Mouse (Mus musculus): ENCODE data around the gene Myo1e. TPM values are rescaled to one million over a fixed set of nuclear protein-coding genes. Genes with fewer than 3 reads are reported as not detected.

Gene Myo1e
- polyA plus RNA-seq, 1 experiment from 2014 or later: 5.1 TPM

DNA sequence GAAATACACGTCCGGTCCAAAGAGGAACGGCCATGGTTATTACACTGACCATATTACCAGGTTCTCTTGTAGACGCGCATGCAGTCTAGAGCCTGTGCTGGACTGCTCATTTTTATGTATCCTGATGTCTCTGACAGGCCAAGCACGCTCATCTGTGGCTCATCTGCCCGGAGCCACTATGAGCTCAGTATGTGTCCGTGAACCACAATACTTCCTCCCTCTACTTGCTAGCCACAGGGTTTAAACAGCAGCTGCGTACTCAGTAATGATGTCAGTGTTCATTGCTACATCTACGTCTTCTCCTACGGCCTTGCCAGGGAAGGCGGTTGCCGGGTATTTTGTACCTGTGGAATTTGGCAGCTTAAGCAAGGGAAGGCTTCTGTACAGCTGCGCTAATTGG lies 4.5 kb downstream of the Myo1e start:
- no peak overlapping the region for H3K27ac ChIP-seq (ENCODE audit: low read length)
- no peak overlapping the region for H3K4me3 ChIP-seq (ENCODE audit: low read depth, low read length)
- peaks cover 22% of the 10 kb centered on the region for H3K27me3 ChIP-seq (ENCODE audit: control insufficient read depth, insufficient read depth, low read depth, low read length)
- no peak for ATAC-seq (ENCODE audit: low read depth)
- no peaks in the 10 kb centered on the region for H3K9me3 ChIP-seq (replicated peaks; ENCODE audit: control insufficient read depth, low read length)
- H3K9ac ChIP-seq (ENCODE audit: low read depth, low read length): no peak overlapping the region
- no peaks in the 10 kb centered on the region for H3K36me3 ChIP-seq (ENCODE audit: control insufficient read depth, insufficient read depth)
- H3K4me2 ChIP-seq (ENCODE audit: low read depth, low read length): no peak overlapping the region
- no peaks in the 10 kb centered on the region for H3K4me1 ChIP-seq (ENCODE audit: control insufficient read depth, low read depth, low read length)
- WGBS (ENCODE audit: insufficient replicate concordance): 59% methylated on average over 14 of the region's 14 CpGs

DNA sequence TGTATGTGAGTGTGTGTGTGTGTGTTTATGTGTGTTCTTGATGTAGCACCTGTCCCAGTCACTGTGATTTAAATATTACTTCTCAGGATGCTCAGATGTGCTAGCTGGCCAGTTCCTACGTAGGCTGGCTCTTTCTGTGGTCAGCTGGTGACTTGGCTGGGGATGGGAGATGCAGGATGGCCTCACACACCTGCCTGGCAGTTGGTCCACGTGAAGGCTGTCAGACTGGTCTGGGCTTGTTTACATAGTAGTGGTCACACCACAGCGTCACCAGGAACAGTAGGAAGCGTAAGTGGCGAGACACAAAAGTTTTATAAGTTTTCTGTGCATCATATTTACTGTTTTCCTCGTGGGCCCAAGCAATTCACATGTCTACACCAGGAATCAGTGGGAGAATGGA lies 9.4 kb downstream of the Myo1e start:
- Histone ChIP-seq H3K9me3 (replicated peaks; ENCODE audit: control insufficient read depth, low read length) (no peaks in the 10 kb centered on the region), H3K4me3 (ENCODE audit: low read depth, low read length) (no peak overlapping the region), H3K4me1 (ENCODE audit: control insufficient read depth, low read depth, low read length) (no peaks in the 10 kb centered on the region), H3K27ac (ENCODE audit: low read length) (no peak overlapping the region), H3K4me2 (ENCODE audit: low read depth, low read length) (no peak overlapping the region), H3K27me3 (ENCODE audit: control insufficient read depth, insufficient read depth, low read depth, low read length) (no peaks in the 10 kb centered on the region), H3K36me3 (ENCODE audit: control insufficient read depth, insufficient read depth) (no peaks in the 10 kb centered on the region), H3K9ac (ENCODE audit: low read depth, low read length) (no peak overlapping the region)
- WGBS (ENCODE audit: insufficient replicate concordance): 49% methylated on average over 6 of the region's 6 CpGs
- no peak for ATAC-seq (ENCODE audit: low read depth)

DNA sequence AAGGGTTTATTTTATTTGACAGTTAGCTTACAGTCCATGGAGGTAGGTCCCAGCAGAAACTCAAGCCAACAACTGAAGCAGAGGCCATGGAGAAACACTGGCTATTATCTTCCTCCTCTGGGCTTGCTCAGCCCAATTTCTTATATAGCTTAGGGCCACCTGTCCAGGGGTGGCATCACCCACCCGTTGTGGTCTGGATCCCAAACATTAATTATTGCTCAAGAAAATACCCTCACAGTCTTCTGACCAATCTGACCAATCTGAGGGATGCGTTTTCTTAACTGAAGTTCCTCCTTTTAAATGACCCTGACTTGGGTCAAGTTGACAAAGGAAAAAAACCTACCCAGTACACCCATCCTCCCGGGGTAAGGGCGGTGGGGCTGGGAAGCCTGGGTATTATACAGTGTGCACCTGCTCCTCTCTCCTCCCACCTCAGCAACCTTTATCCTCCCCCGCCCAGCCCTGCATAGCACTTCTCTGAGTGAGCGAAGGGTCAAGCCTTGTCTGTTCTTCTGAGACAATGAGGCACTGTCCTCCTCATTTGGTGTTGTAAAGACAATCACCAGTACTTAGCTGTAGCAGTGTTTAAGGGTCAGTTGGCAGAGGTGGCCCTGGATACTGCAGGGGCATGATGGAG lies 12.3 kb downstream of the Myo1e start:
- no peaks in the 10 kb centered on the region for H3K9me3 ChIP-seq (replicated peaks; ENCODE audit: control insufficient read depth, low read length)
- no peaks in the 10 kb centered on the region for H3K27me3 ChIP-seq (ENCODE audit: control insufficient read depth, insufficient read depth, low read depth, low read length)
- H3K4me3 ChIP-seq (ENCODE audit: low read depth, low read length): no peak overlapping the region
- WGBS (ENCODE audit: insufficient replicate concordance): 42% methylated on average over 6 of the region's 6 CpGs
- ATAC-seq (ENCODE audit: low read depth): no peak
- no peak overlapping the region for H3K9ac ChIP-seq (ENCODE audit: low read depth, low read length)
- H3K27ac ChIP-seq (ENCODE audit: low read length): no peak overlapping the region
- H3K4me2 ChIP-seq (ENCODE audit: low read depth, low read length): no peak overlapping the region
- H3K36me3 ChIP-seq (ENCODE audit: control insufficient read depth, insufficient read depth): no peaks in the 10 kb centered on the region
- H3K4me1 ChIP-seq (ENCODE audit: control insufficient read depth, low read depth, low read length): no peaks in the 10 kb centered on the region

DNA sequence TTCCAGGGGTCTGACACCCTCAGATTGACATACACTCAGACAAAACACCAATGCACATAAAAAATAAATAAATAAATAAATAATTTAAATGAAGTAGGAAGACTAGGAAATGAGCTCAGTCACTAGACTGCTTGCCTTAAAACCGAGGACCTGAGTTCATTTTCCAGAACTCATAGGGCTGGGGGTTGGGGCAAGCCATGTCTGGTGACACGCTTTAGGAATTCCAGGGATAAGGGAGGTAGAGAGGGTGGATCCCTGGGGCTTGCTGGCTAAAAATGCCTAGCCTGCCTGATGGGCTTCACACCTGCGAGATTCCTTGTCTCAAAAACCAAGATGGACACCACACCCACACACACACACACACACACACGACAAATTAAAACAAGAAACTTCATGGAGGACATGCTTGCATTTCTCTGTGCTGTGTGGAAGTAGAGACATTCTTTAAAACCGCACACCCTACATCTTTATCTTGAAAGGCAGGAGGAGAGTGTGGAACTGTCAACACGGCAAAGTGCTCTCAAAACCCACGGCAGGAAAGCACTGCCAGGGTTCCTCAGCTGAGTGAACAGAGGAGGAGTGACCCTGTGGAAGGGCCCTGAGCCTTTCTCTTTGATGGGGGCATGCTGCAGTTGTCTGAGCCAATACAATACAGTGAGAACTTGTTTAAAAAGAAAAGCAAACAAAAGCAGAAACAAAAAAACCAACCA lies 13.5 kb downstream of the Myo1e start:
- ATAC-seq (ENCODE audit: low read depth): no peak
- Histone ChIP-seq H3K27ac (ENCODE audit: low read length) (no peak overlapping the region), H3K36me3 (ENCODE audit: control insufficient read depth, insufficient read depth) (no peaks in the 10 kb centered on the region), H3K4me1 (ENCODE audit: control insufficient read depth, low read depth, low read length) (no peaks in the 10 kb centered on the region), H3K9ac (ENCODE audit: low read depth, low read length) (no peak overlapping the region), H3K9me3 (replicated peaks; ENCODE audit: control insufficient read depth, low read length) (no peaks in the 10 kb centered on the region), H3K4me2 (ENCODE audit: low read depth, low read length) (no peak overlapping the region), H3K27me3 (ENCODE audit: control insufficient read depth, insufficient read depth, low read depth, low read length) (no peaks in the 10 kb centered on the region), H3K4me3 (ENCODE audit: low read depth, low read length) (no peak overlapping the region)
- 38% methylated on average over 7 of the region's 7 CpGs for WGBS (ENCODE audit: insufficient replicate concordance)

DNA sequence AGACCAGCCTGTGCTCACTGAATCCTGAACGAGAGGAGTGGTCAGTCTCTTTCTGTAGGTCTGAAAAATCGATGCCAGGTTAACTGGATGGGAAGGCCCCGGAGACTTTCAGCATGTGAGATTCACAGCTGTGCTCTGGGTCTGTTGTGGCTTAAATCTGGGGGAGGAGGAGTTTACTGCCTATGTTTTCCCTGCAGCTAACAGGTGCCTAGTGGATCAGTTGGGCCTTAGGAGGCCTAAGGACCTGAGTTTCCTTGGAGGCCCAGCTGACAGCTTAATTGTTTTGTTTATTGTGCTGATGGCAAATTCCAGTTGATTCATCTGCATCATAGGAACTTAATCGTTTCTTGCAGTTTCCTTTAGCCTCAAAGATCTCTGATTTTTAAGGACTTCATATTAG lies 16.0 kb downstream of the Myo1e start:
- no peak for ATAC-seq (ENCODE audit: low read depth)
- H3K4me3 ChIP-seq (ENCODE audit: low read depth, low read length): no peak overlapping the region
- H3K36me3 ChIP-seq (ENCODE audit: control insufficient read depth, insufficient read depth): no peaks in the 10 kb centered on the region
- no peak overlapping the region for H3K27ac ChIP-seq (ENCODE audit: low read length)
- no peaks in the 10 kb centered on the region for H3K4me1 ChIP-seq (ENCODE audit: control insufficient read depth, low read depth, low read length)
- whole genome bisulfite sequencing (ENCODE audit: insufficient replicate concordance): 53% methylated on average over 4 of the region's 4 CpGs
- no peaks in the 10 kb centered on the region for H3K27me3 ChIP-seq (ENCODE audit: control insufficient read depth, insufficient read depth, low read depth, low read length)
- H3K9me3 ChIP-seq (replicated peaks; ENCODE audit: control insufficient read depth, low read length): no peaks in the 10 kb centered on the region
- no peak overlapping the region for H3K9ac ChIP-seq (ENCODE audit: low read depth, low read length)
- H3K4me2 ChIP-seq (ENCODE audit: low read depth, low read length): no peak overlapping the region

DNA sequence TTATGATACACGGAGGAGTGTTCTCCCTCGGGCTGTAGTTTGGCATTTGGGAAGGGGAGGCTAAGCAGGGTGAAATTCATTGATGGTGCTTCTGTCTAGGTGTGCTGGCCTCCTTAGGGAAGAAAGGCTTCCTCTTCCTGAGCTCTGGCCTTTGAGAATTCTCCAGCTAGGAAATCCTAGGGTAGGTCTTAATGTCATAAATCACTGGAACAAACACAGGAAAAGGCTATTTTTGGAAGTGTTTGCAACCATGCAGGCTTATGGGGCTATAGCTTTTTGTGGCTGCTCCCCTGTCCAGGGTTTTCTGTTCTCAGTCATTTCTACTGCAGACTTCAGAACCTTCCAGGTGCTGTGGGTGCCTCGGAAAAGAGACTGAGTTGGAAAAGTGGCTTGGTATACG lies 16.9 kb downstream of the Myo1e start:
- H3K4me3 ChIP-seq (ENCODE audit: low read depth, low read length): no peak overlapping the region
- no peaks in the 10 kb centered on the region for H3K36me3 ChIP-seq (ENCODE audit: control insufficient read depth, insufficient read depth)
- H3K9me3 ChIP-seq (replicated peaks; ENCODE audit: control insufficient read depth, low read length): no peaks in the 10 kb centered on the region
- H3K4me1 ChIP-seq (ENCODE audit: control insufficient read depth, low read depth, low read length): no peaks in the 10 kb centered on the region
- H3K9ac ChIP-seq (ENCODE audit: low read depth, low read length): no peak overlapping the region
- no peaks in the 10 kb centered on the region for H3K27me3 ChIP-seq (ENCODE audit: control insufficient read depth, insufficient read depth, low read depth, low read length)
- no peak for ATAC-seq (ENCODE audit: low read depth)
- H3K4me2 ChIP-seq (ENCODE audit: low read depth, low read length): no peak overlapping the region
- H3K27ac ChIP-seq (ENCODE audit: low read length): no peak overlapping the region
- 39% methylated on average over 4 of the region's 4 CpGs for WGBS (ENCODE audit: insufficient replicate concordance)

DNA sequence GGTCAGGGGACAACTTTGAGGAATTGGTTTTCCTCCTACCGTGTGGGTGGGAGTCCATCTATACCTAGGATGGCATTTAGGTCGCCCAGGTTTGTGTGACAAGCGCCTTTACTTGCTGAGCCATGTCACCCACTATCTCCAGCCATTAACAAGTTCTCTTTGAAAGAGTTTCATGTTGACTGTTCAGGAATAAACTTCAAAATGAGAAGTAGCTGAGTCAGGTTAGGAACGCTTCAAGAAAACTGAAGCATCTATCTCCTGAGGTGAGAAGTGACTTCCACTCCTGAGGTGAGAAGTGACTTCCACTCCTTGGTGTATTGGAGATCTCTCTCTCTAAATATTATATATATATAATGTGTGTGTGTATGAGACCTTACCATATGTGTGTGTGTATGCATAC lies 19.2 kb downstream of the Myo1e start:
- Histone ChIP-seq H3K9me3 (replicated peaks; ENCODE audit: control insufficient read depth, low read length) (no peaks in the 10 kb centered on the region), H3K36me3 (ENCODE audit: control insufficient read depth, insufficient read depth) (no peaks in the 10 kb centered on the region), H3K4me2 (ENCODE audit: low read depth, low read length) (no peak overlapping the region), H3K4me1 (ENCODE audit: control insufficient read depth, low read depth, low read length) (no peaks in the 10 kb centered on the region), H3K27me3 (ENCODE audit: control insufficient read depth, insufficient read depth, low read depth, low read length) (no peaks in the 10 kb centered on the region), H3K27ac (ENCODE audit: low read length) (no peak overlapping the region), H3K4me3 (ENCODE audit: low read depth, low read length) (no peak overlapping the region), H3K9ac (ENCODE audit: low read depth, low read length) (no peak overlapping the region)
- ATAC-seq (ENCODE audit: low read depth): no peak
- 60% methylated on average over 4 of the region's 4 CpGs for WGBS (ENCODE audit: insufficient replicate concordance)

DNA sequence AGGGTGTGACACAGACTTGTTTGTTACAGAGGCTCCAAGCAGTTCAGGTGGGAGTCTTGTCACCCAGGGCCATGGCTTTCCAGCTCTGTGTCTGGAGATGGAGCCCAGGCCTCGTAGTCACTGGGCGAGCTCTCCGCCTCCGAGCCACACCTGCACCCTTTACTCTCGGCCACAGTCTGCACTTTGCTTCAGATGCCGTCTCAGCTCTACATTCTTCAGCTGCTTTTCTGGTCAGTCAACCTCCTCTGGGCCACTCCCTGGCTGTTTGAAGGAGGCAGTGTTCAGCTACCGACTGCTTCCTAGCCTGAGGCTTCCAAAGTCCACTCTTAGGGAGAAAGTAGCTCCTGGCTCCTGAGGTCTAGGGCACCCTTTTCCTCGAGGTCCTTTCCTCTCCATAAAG lies 22.7 kb downstream of the Myo1e start:
- Histone ChIP-seq H3K36me3 (ENCODE audit: control insufficient read depth, insufficient read depth) (no peaks in the 10 kb centered on the region), H3K4me3 (ENCODE audit: low read depth, low read length) (no peak overlapping the region), H3K4me2 (ENCODE audit: low read depth, low read length) (no peak overlapping the region), H3K27me3 (ENCODE audit: control insufficient read depth, insufficient read depth, low read depth, low read length) (no peaks in the 10 kb centered on the region), H3K4me1 (ENCODE audit: control insufficient read depth, low read depth, low read length) (no peaks in the 10 kb centered on the region), H3K9ac (ENCODE audit: low read depth, low read length) (no peak overlapping the region), H3K9me3 (replicated peaks; ENCODE audit: control insufficient read depth, low read length) (no peaks in the 10 kb centered on the region), H3K27ac (ENCODE audit: low read length) (no peak overlapping the region)
- WGBS (ENCODE audit: insufficient replicate concordance): 58% methylated on average over 8 of the region's 8 CpGs
- ATAC-seq (ENCODE audit: low read depth): no peak
